Mouse (Mus musculus): ENCODE data around the gene Vmn1r44. TPM values are rescaled to one million over a fixed set of nuclear protein-coding genes. Genes with fewer than 3 reads are reported as not detected.

The Vmn1r44 gene
- polyA plus RNA-seq, 1 experiment, result not detected

DNA sequence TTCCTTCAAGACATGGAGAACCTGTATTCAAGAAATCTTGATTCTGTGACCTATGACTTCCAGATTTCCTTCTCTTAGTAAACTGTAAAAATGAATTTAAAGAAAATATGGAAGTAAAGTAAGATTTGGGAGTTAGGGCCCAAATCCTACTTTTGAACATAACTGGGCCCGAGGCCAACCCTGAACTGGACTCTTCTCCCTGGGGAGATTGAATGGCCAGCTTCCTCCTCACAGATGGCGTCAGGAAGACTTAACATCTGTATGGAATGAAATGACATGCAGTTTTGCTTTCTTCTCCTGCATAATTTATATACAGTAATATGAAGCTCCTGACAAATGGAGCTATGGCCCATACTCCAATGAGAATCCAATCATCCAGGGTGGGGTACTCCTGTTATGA is 57.5 kb downstream of the Vmn1r44 start:
- Histone ChIP-seq H3K4me1 (ENCODE audit: control insufficient read depth, insufficient read depth, low read length) (no peaks in the 10 kb centered on the region), H3K4me3 (ENCODE audit: insufficient read depth, low read length) (no peak overlapping the region), H3K27ac (ENCODE audit: insufficient read depth, low read length) (no peak overlapping the region)
- TF ChIP-seq POLR2A (IDR thresholded peaks at IDR 0.05; ENCODE audit: extremely low read depth, insufficient read depth, low read length) (no peak), CTCF (IDR thresholded peaks at IDR 0.05; ENCODE audit: extremely low read depth, insufficient read depth, low read length) (no peak)

Other genes starting within 250 kb of the Vmn1r44 start
- gene Txnrd3, start 239.7 kb upstream of the Vmn1r44 start, polyA plus RNA-seq (2012; rRNA removed), result 3.2 and 3.6 TPM in 2 replicates
- gene Vmn1r40, start 176.1 kb upstream of the Vmn1r44 start, polyA plus RNA-seq (2012; rRNA removed), result not detected in 2 replicates
- not detected in 2 replicates for gene Vmn1r41, start 142.9 kb upstream of the Vmn1r44 start, polyA plus RNA-seq (2012; rRNA removed)
- not detected in 2 replicates for gene Vmn1r42, start 7.2 kb upstream of the Vmn1r44 start, polyA plus RNA-seq (2012; rRNA removed)
- gene Vmn1r43, start 7.2 kb upstream of the Vmn1r44 start, polyA plus RNA-seq (2012; rRNA removed), result not detected in 2 replicates
- not detected in 2 replicates for gene Vmn1r45, start 56.9 kb downstream of the Vmn1r44 start, polyA plus RNA-seq (2012; rRNA removed)
- gene Vmn1r46, start 85.7 kb downstream of the Vmn1r44 start, polyA plus RNA-seq (2012; rRNA removed), result not detected in 2 replicates
- gene Vmn1r47, start 132.5 kb downstream of the Vmn1r44 start, polyA plus RNA-seq (2012; rRNA removed), result not detected in 2 replicates
- not detected in 2 replicates for gene Vmn1r48, start 153.2 kb downstream of the Vmn1r44 start, polyA plus RNA-seq (2012; rRNA removed)
- gene Vmn1r49, start 194.8 kb downstream of the Vmn1r44 start, polyA plus RNA-seq (2012; rRNA removed), result not detected in 2 replicates
- not detected in 2 replicates for gene Vmn1r50, start 217.8 kb downstream of the Vmn1r44 start, polyA plus RNA-seq (2012; rRNA removed)
- gene Vmn1r51, start 238.9 kb downstream of the Vmn1r44 start, polyA plus RNA-seq (2012; rRNA removed), result not detected in 2 replicates

Data from cortical plate, adult 2 months (tissue).